Mouse (Mus musculus) lung, adult 2 months (tissue): ENCODE measurements around the gene Plod2. TPM values are rescaled to one million over a fixed set of nuclear protein-coding genes. Genes with fewer than 3 reads are reported as not detected.

Source experiments
- DNase-seq: peaks from one replicate; pipeline ENCODE4 v3.0.0; 2022
- H3K4me1 ChIP-seq: fragments of 200-500 bp; 2 replicates; pipeline ENCODE4 v1.6.1; 2011; ENCODE audit warnings: low read length; ENCODE audit not compliant: control insufficient read depth, insufficient read depth
- H3K4me3 ChIP-seq: fragments of 200-500 bp; replicated peaks from 2 replicates; pipeline ENCODE3; 2011; ENCODE audit warnings: low read depth, mild to moderate bottlenecking, control low read depth, low read length; ENCODE audit errors: extremely low read depth
- CTCF ChIP-seq: fragments of 200-500 bp; IDR thresholded peaks from 2 replicates; pipeline ENCODE4 v1.5.1; 2011; ENCODE audit warnings: mild to moderate bottlenecking, low read length, control low read depth; ENCODE audit not compliant: insufficient read depth
- POLR2A ChIP-seq: fragments of 200-500 bp; IDR thresholded peaks from 2 replicates; pipeline ENCODE4 v1.6.1; 2011; ENCODE audit warnings: low read depth, mild to moderate bottlenecking, control low read depth, low read length, borderline replicate concordance; ENCODE audit errors: extremely low read depth
- WGBS: fragments of 180-500 bp; shearing (Covaris S2); methylation state at CpG from one replicate; pipeline ENCODE4 v1.1.7; 2018; 5-methylcytosine and 5-hydroxymethylcytosine counted together
- polyA plus RNA-seq: library from polyadenylated mRNA; depleted of rRNA; stranded (reverse); fragments of >200 nt; gene quantifications from 2 replicates; pipeline ENCODE4 v1.2.3, GENCODE M21; 2012

Gene Plod2
- polyA plus RNA-seq, 1 experiment = 15.4 TPM

GRCm38 (mm10) chr9:92551666-92552065 lies 9.6 kb downstream of the Plod2 start:
- DNase-seq = no peak
- Histone ChIP-seq H3K4me1 (peaks cover 15% of the 10 kb centered on the region), H3K4me3 (no peak overlapping the region)
- TF ChIP-seq CTCF (no peak), POLR2A (no peak)
- 79% methylated on average over 4 of the region's 4 CpGs for WGBS

DNA sequence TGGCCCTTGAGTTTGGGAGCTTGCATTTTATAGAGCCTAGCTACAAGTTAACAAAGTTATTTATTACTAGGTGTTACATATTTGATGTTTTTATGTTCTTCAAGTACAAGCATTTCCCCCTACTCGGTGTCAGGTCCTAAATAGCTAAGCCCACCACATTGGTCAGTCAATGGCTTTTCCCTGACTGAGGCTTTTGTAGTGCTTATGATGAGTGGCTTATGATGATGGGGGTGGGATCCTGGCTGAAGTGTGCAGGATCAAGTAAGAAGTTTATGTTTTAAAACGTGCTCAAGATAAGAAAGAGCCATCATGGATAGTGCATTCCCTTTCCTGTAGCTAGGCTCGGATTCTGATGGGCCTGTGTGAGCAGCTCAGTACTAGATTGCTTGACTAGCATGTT lies 10.7 kb downstream of the Plod2 start:
- 54% methylated on average over 3 of the region's 3 CpGs for WGBS
- Histone ChIP-seq H3K4me1 (peaks cover 15% of the 10 kb centered on the region), H3K4me3 (no peak overlapping the region)
- DNase-seq = no peak
- TF ChIP-seq POLR2A = no peak
- TF ChIP-seq CTCF = no peak

GRCm38 (mm10) chr9:92555006-92555958 lies 13.3 kb downstream of the Plod2 start:
- TF ChIP-seq POLR2A (no peak), CTCF (no peak)
- no peak for DNase-seq
- H3K4me3 ChIP-seq = no peak overlapping the region
- no peaks in the 10 kb centered on the region for H3K4me1 ChIP-seq
- 81% methylated on average over 6 of the region's 6 CpGs for WGBS

- TF ChIP-seq POLR2A (no peak), CTCF (no peak)
- Histone ChIP-seq H3K4me1 (no peaks in the 10 kb centered on the region; the same call in 1 of the 2 replicates), H3K4me3 (no peak overlapping the region)
- DNase-seq = no peak
- WGBS = 48% methylated on average over 8 of the region's 8 CpGs
Observed at GRCm38 (mm10) chr9:92559750-92560149, 17.7 kb downstream of the Plod2 start.

DNA sequence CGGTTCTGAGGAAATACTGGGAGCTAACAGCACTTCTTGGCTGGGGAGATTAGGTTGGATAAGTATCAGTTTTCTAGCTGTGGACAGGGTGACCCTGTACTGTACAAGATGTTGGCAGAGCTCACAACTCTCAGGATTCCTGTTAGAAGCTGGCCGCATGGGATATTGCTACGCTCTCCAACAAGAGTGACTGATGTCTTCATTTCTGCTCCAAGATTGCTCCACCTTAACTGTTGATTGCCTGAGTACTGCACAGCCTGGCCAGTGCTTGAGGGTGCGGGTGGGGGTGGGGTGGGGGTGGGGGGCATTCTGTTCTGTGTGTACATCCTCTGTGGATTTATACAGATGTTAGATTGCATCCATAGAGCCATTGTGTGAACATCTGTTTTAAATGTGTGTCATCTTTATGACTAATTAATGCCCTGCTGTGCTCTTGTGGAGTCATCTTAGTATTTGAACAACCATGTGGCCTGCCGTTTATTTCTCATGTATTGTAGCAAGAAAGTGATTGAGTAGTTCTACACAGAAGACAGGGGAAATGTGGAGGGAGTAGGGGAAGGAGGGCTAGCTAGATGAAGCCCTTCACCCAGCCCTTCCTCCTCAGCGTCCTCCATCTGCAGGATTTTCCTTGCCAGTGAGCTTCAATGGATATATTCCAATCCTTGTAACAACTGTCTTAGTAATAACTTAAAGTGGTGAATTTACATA lies 19.0 kb downstream of the Plod2 start:
- no peaks in the 10 kb centered on the region; the same call in 1 of the 2 replicates for H3K4me1 ChIP-seq
- no peak overlapping the region for H3K4me3 ChIP-seq
- DNase-seq = no peak
- TF ChIP-seq CTCF (no peak), POLR2A (no peak)
- WGBS = 57% methylated on average over 6 of the region's 6 CpGs

DNA sequence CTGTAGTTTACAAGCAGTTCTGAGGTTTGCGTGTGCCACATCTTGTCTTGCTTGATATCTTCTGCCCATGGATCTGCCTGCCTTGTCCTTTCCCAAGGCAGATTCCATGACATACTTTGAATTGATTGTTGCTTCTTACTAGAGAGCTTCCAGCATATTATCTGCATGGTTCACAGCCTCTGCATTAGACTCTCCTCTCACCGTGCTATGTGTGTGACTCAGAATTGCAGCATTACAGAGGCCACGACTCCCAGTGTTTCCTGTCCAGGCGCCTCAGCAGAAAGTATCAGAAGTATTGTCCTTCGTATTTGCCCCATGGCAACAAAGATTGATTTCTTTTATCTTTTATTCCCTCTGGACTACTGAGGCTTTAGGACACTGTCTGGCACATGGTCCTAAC lies 20.4 kb downstream of the Plod2 start:
- TF ChIP-seq CTCF = no peak
- no peak for TF ChIP-seq POLR2A
- H3K4me1 ChIP-seq = no peaks in the 10 kb centered on the region; the same call in none of the 2 replicates
- WGBS = 59% methylated on average over 5 of the region's 5 CpGs
- no peak for DNase-seq
- no peak overlapping the region for H3K4me3 ChIP-seq

- 82% methylated on average over 6 of the region's 6 CpGs for WGBS
- H3K4me1 ChIP-seq = no peaks in the 10 kb centered on the region; the same call in none of the 2 replicates
- H3K4me3 ChIP-seq = no peak overlapping the region
- no peak for TF ChIP-seq POLR2A
- DNase-seq = no peak
Observed at GRCm38 (mm10) chr9:92563306-92563705, 21.3 kb downstream of the Plod2 start.

GRCm38 (mm10) chr9:92564391-92564790 lies 22.4 kb downstream of the Plod2 start:
- DNase-seq = no peak
- H3K4me3 ChIP-seq = no peak overlapping the region
- 98% methylated on average over 1 of the region's 1 CpGs for WGBS
- TF ChIP-seq CTCF (no peak), POLR2A (no peak)
- no peaks in the 10 kb centered on the region; the same call in none of the 2 replicates for H3K4me1 ChIP-seq

- WGBS = 59% methylated on average over 3 of the region's 3 CpGs
- no peak for DNase-seq
- no peak overlapping the region for H3K4me3 ChIP-seq
- no peaks in the 10 kb centered on the region; the same call in none of the 2 replicates for H3K4me1 ChIP-seq
- TF ChIP-seq CTCF (no peak), POLR2A (no peak)
Observed at GRCm38 (mm10) chr9:92566234-92566633, 24.2 kb downstream of the Plod2 start.

- 76% methylated on average over 7 of the region's 7 CpGs for WGBS
- no peak for DNase-seq
- no peak overlapping the region for H3K4me3 ChIP-seq
- H3K4me1 ChIP-seq = no peaks in the 10 kb centered on the region; the same call in 1 of the 2 replicates
- TF ChIP-seq POLR2A (no peak), CTCF (no peak)
Observed at GRCm38 (mm10) chr9:92567474-92567873, 25.5 kb downstream of the Plod2 start.
